Mouse (Mus musculus): ENCODE measurements at regions not wholly inside any gene's neighbourhood (a gene's known extent, or its start where the extent isn't known, plus 50 kb on each side); places are given as distances from the start of the nearest gene placed in this dataset.
A peak's percentile ranks its signal among the peaks of the same experiment; 100 is the strongest.

DNA sequence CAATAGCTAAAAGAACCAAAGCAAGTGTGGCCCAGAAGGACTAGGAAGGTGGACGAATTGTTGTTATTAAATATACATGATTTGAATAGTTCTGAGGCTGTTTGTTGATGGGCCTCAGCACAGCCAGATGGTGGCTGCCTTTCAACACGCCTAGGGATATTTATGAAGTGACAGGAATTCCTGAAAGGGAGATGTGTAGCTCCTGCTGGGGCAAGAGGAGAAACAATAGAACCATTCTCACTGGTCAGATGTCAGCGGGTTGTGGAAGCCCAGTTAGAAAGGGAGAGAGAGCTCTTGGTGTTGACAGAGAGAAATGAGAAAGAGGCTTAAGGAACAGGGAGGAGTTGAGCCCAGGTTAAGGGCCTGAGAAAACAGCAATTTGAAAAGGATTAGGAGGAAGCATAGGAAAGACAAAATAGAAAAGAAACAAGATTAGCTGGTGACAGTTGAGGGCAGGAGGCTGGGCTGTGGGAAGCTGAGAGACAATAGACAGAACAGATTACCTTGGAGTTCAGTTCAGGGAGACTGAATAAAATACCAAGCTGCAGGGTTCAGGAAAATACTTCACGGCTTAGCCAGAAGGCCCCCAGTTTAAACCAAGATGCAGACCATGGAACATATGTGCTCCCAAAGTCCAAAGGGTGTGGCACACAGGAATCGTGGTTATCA is 174.7 kb upstream of the Ptbp2 start:
- no peak for DNase-seq

DNA sequence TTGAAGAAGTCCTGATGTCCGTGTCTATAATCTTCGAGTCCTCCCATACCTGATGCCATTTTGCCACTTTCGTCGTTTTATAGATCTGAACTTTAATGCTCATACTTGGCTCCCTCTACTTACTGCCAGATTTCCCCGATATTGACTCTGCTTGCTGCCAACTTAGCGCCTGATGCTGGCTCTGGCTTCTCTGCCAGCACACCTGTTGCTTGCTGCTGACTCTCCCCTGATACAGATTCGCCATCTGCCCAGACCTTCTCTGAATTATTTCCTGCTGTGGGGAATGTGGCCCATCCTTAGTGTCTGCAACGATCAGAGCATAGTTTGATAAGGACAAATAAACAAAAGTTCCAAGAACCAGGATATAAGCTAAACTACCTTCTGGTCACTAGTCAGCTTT is 173.3 kb upstream of the Ptbp2 start:
- no peak for DNase-seq

DNA sequence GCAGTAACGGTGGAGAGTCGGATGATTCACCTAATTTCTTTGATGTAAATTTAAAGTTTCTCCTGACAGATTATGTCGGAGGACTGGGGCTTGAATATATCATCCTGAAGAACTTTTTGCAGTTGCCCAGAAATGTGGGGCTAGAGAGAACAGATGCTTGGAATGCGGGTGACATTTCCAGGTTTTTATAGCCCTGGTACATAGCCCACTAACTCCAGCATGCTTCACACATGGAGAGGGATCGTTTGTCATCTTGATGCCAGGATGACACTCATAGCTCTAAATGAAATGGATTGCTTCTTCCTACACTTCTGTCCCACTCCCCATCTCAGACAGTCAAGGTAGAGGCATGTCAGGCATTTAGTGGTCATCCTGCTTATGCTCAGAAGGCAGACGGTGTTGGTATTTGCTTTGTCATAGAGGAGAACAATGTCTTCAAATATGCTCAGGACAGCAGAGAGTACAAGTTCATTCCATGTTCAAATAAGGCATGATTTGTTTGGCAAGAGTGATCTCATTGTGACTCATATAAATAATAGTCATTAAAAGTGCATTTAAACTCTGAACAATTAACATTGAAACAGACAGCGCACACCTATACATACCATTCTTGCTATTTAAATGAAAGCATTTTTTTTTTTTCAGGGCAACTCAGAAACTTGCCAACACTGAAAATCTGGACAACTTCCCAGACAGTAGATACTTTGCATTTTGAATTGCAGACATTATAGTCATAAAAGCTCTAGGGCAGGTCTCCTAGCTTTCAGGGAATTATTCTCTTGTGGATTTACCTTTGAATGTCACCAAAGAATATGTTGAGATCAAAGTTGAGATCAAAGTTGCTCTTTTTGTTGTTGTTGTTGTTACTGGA is 171.7 kb upstream of the Ptbp2 start:
- no peak for DNase-seq

DNA sequence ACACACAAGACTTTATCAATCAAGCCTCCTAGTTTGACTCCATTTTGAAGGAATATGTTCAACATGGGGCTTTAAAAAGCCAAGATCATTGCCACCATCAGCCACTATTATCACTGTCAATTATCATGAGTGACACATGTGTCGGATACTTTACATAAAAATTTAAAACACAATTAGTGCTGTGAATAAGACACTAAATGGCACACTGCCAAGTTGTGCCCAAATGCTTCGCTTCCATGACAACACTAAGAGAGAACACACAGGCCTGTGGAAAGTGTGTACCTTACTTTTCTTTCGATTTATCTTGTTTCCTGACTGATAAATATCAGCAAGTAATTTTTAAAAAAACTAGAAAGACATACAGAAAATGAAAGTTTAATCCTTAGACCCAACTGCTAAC is 166.5 kb upstream of the Ptbp2 start:
- no peak for DNase-seq

DNA sequence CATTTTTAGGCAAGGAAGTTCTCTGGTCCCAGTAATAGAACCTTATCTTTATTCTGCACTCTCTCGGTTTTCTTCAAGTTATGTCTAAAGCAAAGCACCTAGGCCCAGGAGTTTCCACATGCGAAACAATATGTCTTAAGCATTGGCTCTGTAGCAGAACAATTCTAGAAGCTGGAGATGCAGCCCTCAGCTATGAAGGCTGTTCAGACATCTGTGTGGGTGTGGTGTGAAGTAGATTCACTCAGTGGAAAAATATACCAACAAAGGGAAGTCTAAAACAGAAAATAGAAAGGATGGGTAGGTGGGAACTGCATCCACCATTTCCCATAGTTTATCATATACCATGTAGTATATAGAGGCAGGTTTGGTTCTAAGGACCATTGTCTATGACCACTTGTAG is 165.8 kb upstream of the Ptbp2 start:
- no peak for DNase-seq

DNA sequence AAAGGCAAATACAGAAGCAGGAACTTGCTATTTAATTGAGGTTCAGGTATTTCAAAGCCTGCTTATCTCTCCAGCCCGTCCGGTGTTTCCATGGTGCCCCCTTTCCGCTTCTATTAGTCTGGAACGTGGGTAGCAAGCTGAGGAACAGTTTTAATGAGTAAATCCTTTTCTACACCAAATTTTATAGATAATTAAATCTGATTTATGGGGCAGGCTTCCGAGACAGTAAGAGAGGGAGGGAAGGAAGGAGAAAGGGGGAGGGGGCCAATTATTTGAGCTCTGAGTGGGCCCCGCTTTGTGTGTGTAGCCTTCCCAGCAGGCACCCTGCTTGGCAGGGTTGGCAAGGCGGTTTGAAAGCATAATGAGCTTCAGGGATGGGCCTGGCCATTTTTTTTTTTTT is 165.4 kb upstream of the Ptbp2 start:
- DNase-seq: no peak

DNA sequence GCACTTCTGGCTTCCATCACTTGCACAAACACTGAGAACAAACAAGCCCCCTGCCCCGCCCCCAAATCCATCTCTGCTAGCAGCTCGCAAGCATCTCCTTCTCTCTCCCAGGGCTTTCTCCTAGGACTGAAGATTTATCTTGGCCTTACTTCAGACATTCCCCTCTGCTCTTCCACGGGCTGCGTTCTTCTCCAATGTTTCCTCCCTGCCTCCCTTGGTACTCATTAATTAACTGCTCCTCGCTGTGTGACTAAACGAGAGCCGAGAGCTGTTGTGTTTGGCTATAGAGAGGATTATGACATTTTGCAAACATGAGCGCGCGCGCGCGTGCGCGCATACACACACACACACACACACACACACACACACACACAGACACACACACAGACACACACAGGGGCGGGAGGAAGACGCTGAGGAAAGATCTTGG is 164.8 kb upstream of the Ptbp2 start:
- DNase-seq: peak; percentile 24

DNA sequence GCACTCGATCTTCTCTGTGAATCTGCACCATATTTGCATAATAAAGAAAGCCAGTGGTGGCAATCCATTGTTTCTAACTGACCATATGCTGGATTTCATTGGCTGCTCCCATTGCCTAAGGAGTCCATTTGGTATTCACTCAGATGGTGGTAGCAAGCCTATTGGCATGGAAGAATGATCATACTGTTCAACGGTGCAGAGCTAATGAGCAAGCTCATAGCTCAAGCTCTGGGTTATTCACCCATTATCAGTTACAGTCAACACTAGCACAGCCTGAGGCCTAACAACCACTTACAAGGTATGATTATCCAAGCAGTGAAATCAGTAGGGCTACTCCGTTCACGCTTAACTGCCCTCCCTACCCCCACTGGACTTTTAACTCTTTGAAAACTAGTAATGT is 162.9 kb upstream of the Ptbp2 start:
- no peak for DNase-seq

DNA sequence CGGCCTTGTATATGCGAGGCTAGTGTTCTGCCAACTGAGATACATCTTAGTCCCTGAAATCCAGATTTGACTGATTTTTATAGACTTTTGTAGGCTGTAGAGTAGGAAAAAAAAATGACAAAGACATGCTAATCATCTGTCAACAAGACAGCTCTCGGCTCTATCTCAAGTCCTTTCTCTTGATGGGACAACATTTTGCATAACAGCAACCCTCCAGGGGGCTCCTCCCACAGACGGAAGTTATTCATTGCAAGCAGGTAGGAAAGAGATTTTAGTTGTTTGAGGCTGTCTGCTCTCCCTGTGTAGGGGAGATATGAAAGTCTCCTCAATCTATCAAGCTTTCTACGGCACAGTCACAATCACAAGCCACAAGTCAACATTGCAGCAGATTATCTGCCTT is 159.8 kb upstream of the Ptbp2 start:
- no peak for DNase-seq

DNA sequence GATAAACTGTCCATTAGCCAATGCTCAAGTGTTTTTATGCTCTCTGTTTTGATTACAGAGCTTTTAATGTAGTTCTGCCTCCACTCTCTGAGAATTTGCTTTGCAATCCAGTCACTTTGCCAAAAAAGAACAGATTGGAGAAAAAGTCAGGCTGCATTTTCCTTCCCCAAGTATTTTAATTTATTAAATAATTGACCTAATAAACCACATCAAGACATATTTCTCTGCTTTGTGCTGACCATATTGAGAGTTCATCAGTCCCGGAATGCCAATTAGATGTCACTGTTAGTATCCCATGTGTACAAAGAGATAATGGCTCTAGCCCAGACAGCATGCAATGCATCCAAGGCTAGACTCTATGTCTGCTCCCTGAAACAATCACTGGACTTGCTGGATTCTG is 154.8 kb upstream of the Ptbp2 start:
- no peak for DNase-seq

DNA sequence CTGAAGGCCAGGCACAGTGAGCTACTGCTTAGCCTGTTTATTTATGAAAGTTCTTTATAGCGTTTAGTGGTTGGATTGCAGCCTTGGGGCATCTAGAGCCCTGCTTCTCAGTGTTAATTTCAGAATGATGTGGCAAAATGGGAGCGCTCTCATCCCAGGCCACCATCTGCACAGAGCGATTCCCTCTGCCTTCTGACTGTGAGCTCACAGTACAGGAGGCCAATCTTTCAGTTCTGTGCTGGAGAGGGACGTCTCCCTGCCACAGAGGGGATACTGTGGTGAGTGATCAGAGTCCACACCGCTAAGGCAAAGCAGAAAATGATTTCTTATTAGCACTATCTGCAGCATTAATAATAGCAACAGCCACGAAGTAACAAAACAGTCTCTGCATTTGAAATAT is 154.2 kb upstream of the Ptbp2 start:
- DNase-seq: no peak

DNA sequence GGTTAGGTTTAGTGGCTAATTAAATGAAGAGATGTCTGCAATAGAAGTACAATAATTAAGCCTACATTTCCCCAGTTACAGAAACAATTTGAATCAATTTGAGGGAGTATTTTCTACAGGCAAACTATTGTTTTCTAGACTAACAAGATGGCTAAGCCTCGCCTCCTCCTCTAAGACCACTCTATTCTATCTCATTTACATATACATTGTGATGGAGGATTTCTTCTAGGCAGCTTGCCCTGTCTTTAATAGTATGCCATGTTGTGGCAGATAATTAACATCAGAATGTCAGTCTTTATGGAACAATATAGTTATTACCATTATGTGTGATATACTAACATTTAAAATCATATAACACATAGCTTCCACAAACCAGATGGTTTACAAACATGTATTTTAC is 152.3 kb upstream of the Ptbp2 start:
- no peak for DNase-seq

DNA sequence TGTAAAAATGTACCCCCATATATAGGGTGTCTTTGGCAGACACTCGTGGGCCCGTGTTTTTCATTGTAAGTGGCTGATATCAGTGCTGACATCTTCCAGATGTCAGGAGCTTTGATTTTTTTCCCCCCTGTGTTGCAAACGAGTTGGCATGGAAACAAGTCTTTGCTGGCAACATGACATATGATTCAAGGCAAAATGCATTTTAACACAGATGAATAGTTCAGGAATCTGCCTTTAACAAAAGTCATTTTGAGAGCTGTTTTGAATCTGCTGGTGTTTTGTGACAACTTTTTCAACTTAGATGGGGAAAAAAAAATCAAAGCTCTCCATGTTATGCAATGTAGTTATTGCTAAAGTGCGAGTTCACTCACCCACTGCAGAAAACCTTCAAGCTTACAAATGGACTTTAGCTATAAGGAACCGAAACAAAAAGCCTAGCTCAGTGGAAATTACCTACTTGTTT is 148.8 kb upstream of the Ptbp2 start:
- DNase-seq: peak; percentile 53

DNA sequence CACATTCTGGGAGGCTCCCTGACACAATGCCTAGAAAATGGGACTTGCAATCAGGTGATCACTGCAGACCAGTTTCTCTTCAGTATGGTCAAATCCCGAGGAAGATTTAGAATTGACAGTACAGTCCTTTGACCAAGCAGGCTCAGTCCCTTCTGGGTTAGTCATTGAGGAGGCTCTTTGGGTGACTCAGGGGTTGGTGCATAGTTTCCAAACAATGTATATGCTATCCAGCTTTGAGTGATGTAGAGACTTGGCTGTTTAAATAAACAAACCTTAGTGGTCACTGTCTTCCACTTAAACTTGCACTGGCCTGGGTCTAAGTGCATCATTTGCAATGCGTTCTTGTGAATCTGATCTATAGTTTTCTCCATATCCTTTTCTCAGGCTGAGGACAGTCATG is 144.0 kb upstream of the Ptbp2 start:
- DNase-seq: no peak

DNA sequence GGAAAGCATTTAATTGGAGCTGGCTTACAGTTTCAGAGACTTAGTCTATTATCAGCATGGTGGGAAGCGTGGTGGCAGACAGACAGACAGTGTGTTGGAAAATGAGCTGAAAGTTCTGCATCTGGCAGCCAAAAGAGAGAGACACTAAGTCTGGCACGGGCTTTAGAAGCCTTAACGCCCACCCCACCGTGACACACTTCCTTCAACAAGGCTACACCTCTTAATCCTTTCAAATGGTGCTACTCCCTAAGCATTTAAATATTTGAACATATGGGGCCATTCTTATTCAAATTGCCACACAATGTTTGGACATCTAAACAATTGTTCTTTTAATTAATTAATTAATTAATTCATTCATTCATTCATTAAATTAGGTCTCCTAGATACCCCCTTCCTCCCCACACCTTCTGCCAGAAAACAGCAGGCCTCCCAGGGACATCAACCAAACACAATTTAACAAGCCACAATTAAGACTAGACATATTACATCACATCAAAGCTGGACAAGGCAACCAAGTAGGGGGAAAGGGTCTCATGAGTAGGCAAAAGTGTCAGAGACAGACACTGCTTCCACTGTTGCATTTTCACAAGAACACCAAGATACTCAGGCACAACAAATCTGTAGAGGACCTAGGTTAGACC is 135.4 kb upstream of the Ptbp2 start:
- DNase-seq: no peak

DNA sequence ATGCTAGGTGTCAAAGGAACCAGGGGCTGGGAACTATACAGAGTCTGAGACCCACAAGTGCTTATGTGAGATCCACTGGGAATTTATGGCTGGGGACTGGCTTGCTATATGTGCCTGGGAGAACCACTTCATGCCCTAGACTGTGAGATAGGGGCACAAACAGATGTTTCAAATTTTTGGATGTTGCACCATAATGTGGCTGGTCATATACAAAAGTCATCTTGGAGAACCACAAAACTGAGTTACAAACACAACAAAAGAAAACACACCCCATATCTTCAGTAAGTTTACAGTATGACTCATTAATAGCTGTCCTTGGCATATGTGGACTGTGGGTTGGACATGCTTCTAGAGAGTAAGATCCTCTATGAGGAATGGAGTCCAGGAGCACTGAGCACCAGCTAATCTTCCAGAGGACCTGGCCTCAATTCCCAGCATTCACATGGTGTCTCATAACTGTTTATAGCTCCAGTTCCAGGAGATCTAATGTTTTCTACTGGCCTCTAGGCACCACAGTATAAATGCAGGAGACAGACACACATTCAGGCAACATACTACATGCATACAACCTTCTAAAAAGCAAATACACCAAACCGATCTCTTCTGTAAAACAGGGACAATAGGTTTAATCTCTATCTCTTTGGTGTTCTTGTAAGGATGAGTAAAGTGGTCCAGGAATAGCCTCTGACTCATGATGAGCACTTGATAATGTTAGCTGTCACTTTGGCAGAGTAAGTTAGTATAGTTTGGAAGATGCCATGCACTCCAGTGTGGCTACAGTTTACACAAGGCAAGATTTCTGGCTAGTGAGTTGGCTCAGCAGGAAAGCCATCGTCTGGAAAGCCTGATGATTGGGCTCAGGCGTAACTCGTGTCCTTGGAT is 132.0 kb upstream of the Ptbp2 start:
- DNase-seq: no peak

DNA sequence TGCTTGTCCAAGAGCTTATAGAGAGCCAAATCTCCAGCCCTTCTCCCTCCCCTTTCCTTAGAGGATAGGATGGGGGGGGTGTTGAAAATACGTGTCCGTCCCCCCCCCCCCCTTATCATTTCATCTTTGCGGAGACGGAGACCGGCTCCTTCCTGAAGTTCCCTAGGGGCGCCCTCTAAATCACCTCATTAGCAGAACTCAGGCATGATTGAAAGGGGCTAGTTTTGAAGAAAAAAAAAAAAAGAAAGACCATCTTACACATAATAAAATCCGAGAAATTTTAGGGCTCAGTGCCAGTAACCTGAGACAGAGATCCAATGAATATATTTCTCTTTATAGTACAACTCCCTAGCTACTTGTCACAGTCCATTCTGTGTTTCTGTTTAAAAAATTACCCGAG is 127.3 kb upstream of the Ptbp2 start:
- no peak for DNase-seq

DNA sequence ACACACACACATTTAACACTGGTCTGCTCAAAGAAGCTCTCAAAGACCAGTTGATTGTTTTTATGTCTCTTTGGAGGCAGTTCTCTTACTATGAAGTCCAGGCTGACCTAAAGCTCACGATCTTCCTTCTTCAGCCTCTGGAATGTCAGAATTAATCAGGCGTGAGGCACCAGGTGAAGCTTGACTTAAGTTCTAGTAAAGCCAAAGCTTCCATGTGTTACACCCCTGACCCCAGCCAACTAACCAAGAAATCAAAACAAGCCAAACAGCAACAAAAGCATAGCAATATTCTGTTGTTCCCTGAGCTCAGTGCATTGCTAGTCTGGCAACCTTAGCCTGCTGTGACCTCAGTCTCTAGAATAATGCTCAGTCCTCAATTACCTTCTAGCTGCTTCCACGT is 120.0 kb upstream of the Ptbp2 start:
- no peak for DNase-seq

DNA sequence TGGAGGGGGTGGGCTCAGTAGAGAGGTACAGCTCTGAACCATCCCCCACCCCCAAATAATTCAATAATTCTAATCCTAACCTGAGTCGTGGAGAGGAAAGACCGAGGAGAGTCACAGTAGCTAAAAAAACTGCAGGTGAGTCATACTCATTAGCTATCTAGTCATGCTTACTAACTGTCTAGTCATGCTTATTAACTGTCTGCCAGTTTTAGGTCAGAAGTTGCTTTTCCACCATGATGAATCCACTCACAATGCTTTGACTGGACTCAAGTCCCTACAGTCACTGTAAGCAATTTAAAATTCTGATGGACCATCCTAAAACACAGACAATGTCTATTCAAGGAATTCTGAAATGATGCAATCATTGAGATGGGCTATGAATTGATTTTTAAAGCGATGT is 110.9 kb upstream of the Ptbp2 start:
- no peak for DNase-seq

DNA sequence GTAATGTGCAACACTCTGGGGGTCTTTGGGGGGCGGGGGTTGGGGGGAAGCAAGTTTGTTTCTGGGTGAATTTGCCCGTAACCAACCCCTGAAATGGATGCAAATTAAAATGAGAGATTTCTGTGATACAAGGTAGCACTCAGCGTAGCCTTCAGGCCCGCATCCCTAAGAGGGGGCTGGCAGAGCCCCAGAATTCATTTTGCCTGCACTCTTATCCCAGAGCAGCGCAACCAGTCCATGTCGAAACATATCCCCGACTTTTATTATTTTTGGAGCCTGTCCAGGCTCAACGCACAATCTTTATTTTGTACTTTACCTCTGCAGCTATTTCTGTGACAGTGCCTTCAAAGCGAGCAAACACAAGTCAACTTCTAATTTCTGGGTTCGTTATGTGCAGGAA is 109.8 kb upstream of the Ptbp2 start:
- DNase-seq: peak; percentile 53

DNA sequence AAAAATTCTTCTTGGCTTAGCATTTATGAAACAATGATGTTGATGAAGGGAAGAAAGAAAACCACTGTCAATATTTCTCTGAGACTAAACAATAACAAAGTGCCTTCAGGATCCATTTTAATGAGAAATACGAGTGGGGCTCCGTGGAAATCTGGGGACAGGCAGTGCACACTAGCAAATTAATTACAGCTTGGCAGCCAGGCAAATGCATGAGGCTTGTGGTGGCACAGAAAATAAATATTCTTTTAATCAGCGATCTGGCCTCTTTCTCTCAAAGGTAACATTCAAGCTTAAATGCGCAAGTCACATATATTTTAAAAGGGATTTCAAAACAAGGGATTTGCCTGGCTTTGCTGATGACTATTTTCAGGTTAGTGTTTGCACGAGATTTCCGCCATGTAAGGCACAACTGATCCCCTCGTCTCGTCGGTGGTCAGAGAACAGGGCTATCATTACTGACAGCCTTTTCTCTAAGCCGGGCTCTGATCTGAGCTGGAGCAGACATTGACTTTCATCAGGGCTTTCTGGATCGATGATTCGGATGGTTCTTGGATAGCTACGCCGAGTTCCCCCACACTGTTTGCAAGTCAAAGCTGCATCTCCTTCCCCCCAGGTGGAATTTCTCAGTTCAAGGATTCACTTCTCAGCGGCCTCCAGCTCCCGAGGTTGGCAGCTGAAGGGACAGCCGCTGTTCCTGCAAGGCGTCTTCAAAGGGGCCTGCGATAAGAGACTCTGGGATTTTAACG is 109.1 kb upstream of the Ptbp2 start:
- peak; percentile 30 for DNase-seq

Data from adrenal gland, postnatal 14 days (tissue).